Mouse (Mus musculus) kidney, adult 2 months (tissue): ENCODE measurements around the gene Zfp59.

Source experiments
- CTCF ChIP-seq: fragments of 200-500 bp; conservative IDR thresholded peaks from 2 replicates; pipeline ENCODE4 v1.5.1; 2011; ENCODE audit warnings: low read depth, mild to moderate bottlenecking, control low read depth, low read length, moderate library complexity, mixed read lengths; ENCODE audit not compliant: insufficient read depth, insufficient read length
- POLR2A ChIP-seq: fragments of 200-500 bp; IDR thresholded peaks from one replicate; pipeline ENCODE4 v1.6.1; 2011; ENCODE audit warnings: low read depth, low read length, control low read depth

DNA sequence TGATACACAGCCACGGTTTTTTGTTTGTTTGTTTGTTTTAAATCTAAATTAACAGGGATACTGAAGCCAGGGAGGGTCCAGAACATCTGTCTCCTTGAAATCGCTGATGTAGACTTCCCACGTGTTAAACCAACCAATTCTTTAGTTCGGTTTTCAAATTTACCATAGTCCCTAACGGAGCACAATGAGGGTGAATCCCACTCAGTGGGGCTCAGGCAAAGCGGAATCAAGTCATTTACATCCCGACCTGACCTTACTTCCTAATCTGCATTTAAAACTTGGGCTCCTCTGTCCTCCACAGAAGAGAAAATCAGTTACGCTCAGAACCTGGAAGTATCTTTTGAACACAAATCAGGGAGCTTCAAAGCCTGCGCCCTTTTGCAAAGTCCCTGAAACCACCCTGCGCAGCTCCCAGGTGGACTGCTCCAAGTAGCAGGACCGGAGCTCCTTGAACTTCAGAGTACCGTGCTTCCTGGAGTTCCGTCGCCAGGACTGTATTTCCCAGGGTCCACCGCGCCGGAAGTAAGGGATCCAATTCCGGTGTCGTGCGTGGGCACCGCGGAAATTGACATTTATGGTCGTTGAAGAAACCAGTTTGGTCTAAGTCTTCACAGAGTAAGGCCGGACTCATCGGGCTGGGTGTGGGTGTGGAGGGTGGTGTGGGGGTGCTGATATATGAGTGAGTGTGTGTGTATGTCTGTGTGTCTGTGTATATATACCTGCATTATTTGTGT, 33.9 kb upstream of the Zfp59 start:
- TF ChIP-seq POLR2A (peak; percentile 45), CTCF (no peak)
